Mouse (Mus musculus): ENCODE results near the gene Epha1.

The Epha1 gene

GRCm38 (mm10) chr6:42372816-42373547 lies at the start of gene Epha1:
Epha1 (minus strand) TSS chr6:42373268.
- peak; percentile 79 for DNase-seq (ENCODE audit: low spot score)

- no peak for DNase-seq (ENCODE audit: low spot score)
Measured at GRCm38 (mm10) chr6:42421439-42421838, 48.4 kb upstream of the Epha1 start.

- DNase-seq (ENCODE audit: low spot score): no peak
Measured at GRCm38 (mm10) chr6:42419443-42419842, 46.4 kb upstream of the Epha1 start.

GRCm38 (mm10) chr6:42405134-42405533 lies 32.1 kb upstream of the Epha1 start, which contains the start of gene Tas2r135:
Tas2r135 (plus strand) TSS chr6:42405434.
- DNase-seq (ENCODE audit: low spot score): no peak

GRCm38 (mm10) chr6:42399938-42400337 lies 26.9 kb upstream of the Epha1 start, which contains the start of gene Tas2r143:
Tas2r143 (plus strand) TSS chr6:42400238.
- DNase-seq (ENCODE audit: low spot score): no peak

GRCm38 (mm10) chr6:42398998-42399397 lies 25.9 kb upstream of the Epha1 start:
- no peak for DNase-seq (ENCODE audit: low spot score)

- DNase-seq (ENCODE audit: low spot score): no peak
Measured at GRCm38 (mm10) chr6:42398285-42398684, 25.2 kb upstream of the Epha1 start.

- no peak for DNase-seq (ENCODE audit: low spot score)
Measured at GRCm38 (mm10) chr6:42397041-42397657, 24.1 kb upstream of the Epha1 start.

GRCm38 (mm10) chr6:42395960-42396809 lies 23.1 kb upstream of the Epha1 start:
- peak; percentile 85 for DNase-seq (ENCODE audit: low spot score)

GRCm38 (mm10) chr6:42391796-42392330 lies 18.8 kb upstream of the Epha1 start:
- no peak for DNase-seq (ENCODE audit: low spot score)

- DNase-seq (ENCODE audit: low spot score): no peak
Measured at GRCm38 (mm10) chr6:42385635-42386034, 12.6 kb upstream of the Epha1 start.

- DNase-seq (ENCODE audit: low spot score): no peak
Measured at GRCm38 (mm10) chr6:42383360-42383759, 10.3 kb upstream of the Epha1 start.

GRCm38 (mm10) chr6:42381916-42382381 lies 8.9 kb upstream of the Epha1 start:
- no peak for DNase-seq (ENCODE audit: low spot score)

GRCm38 (mm10) chr6:42381221-42381620 lies 8.2 kb upstream of the Epha1 start:
- no peak for DNase-seq (ENCODE audit: low spot score)

GRCm38 (mm10) chr6:42380416-42381144 lies 7.5 kb upstream of the Epha1 start:
- peak; percentile 52 for DNase-seq (ENCODE audit: low spot score)

- no peak for DNase-seq (ENCODE audit: low spot score)
Measured at GRCm38 (mm10) chr6:42379551-42379950, 6.5 kb upstream of the Epha1 start.

GRCm38 (mm10) chr6:42377280-42377679 lies 4.2 kb upstream of the Epha1 start:
- DNase-seq (ENCODE audit: low spot score): no peak

GRCm38 (mm10) chr6:42376504-42377019 lies 3.5 kb upstream of the Epha1 start:
- DNase-seq (ENCODE audit: low spot score): no peak

GRCm38 (mm10) chr6:42376016-42376415 lies 2.9 kb upstream of the Epha1 start:
- no peak for DNase-seq (ENCODE audit: low spot score)

GRCm38 (mm10) chr6:42375131-42375530 lies 2.1 kb upstream of the Epha1 start:
- DNase-seq (ENCODE audit: low spot score): no peak

GRCm38 (mm10) chr6:42374701-42375100 lies 1.6 kb upstream of the Epha1 start:
- no peak for DNase-seq (ENCODE audit: low spot score)
